8 mouse cellular contexts compared by ENCODE assay signal in the genomic region with DNA sequence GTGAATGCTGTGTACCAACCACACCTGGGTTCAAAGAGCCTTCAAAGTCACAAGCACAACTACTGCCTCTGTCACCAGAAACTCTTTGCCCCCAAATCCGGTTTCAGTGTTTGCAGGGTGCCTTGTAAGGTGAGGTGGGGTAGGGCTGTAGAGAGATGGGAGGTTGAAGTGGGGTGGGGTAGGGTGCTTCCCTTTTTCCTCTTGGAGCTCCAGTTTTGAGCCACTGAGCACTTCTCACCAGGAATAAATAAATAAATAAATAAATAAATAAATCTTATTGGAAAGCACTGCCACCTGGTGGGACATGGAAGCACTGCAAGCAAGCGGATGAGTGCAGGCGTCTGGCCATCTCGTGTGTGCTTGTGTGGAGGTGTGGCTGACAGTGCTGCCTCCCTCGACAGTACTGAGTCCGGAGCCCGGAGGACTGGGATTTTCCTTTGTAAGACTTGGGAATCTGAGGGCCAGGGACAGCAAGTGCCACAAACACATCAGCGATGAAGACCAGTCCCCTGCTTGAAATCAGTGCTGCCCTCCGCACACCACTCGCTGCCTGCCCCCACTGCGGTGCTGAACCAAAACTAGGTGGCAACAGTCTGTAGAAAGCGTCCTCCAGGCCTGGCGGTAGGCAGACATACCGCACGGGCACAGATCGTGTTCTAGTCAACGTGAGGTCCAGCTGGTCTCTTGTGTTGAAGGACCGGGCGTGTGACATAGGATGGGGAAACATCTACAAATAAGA. TPM values are rescaled to one million over a fixed set of nuclear protein-coding genes. Genes with fewer than 3 reads are reported as not detected.
DNase-seq lines count a peak whose midpoint lies in the region; ATAC-seq lines count a peak whose summit lies in the region.

No protein-coding gene starts in this region.

- H3K9ac ChIP-seq in hindbrain, embryonic 15.5 days: no peak overlapping the region

- H3K4me2 ChIP-seq in hindbrain, embryonic 15.5 days: no peak overlapping the region

- no peak overlapping the region for H3K4me3 ChIP-seq in hindbrain, embryonic 15.5 days

- DNase-seq in WW6 (ENCODE audit: low read depth, low spot score): peak; percentile 31
- peak; percentile 63 for DNase-seq in cerebellum, adult 9-11 months
- peak; percentile 26 to 54 for DNase-seq in frontal cortex, postnatal 14 days (ENCODE audit: low spot score in 2 of 2)
- DNase-seq in layer of hippocampus, postnatal 25 days (ENCODE audit: extremely low spot score in 1 of 2, low spot score in 1 of 2): peak; percentile 52 to 79
- DNase-seq in lung, postnatal 14 days: peak; percentile 76
- peak; percentile 60 for DNase-seq in retina, postnatal 7 days (ENCODE audit: low read depth, low spot score)
- peak; percentile 45 to 47 for DNase-seq in urinary bladder, postnatal 36 days (ENCODE audit: low spot score in 2 of 2)

- H3K27me3 ChIP-seq in hindbrain, embryonic 15.5 days: no peaks in the 10 kb centered on the region

- H3K9me3 ChIP-seq in hindbrain, embryonic 15.5 days: no peaks in the 10 kb centered on the region

- no peak overlapping the region for H3K27ac ChIP-seq in hindbrain, embryonic 15.5 days (replicated peaks)

- ATAC-seq in hindbrain, embryonic 15.5 days (ENCODE audit: low FRiP score, low read depth): peak; percentile 73; the same call in 1 of the 2 replicates

- no peaks in the 10 kb centered on the region for H3K4me1 ChIP-seq in hindbrain, embryonic 15.5 days (replicated peaks)

- WGBS in hindbrain, embryonic 15.5 days: 64% methylated on average over 19 of the region's 19 CpGs

- H3K36me3 ChIP-seq in hindbrain, embryonic 15.5 days: 0 out of 2 replicates have a peak, but pooled peaks cover 9% of the 10 kb centered on the region

RNA-seq across cellular contexts. Expression of a gene that starts 46.8 kb away (rescaled TPM):
- 2.7 TPM in 2 replicates for polyA plus RNA-seq in hindbrain, embryonic 15.5 days (2015; fragmentation: Nextera tagmentation; extraction: Ambion mirVana)
- 10 to 100 TPM; 18.5 to 22.2 TPM for total RNA-seq in layer of hippocampus, postnatal 25 days (2021)
